Mouse (Mus musculus) testis, adult 2 months (tissue): ENCODE results near the gene Nyap2. TPM values are rescaled to one million over a fixed set of nuclear protein-coding genes. Genes with fewer than 3 reads are reported as not detected.
A peak's percentile ranks its signal among the peaks of the same experiment; 100 is the strongest.

ENCODE experiments used
- H3K27ac ChIP-seq: fragments of 200-500 bp; 2 replicates; pipeline ENCODE4 v1.5.1; 2012; ENCODE audit warnings: low read depth, low read length; ENCODE audit not compliant: control insufficient read depth, insufficient read depth
- H3K27me3 ChIP-seq: fragments of 200-500 bp; 2 replicates; pipeline ENCODE4 v1.6.1; 2012; ENCODE audit warnings: mild to moderate bottlenecking, low read length, moderate library complexity; ENCODE audit not compliant: control insufficient read depth, insufficient read depth
- H3K36me3 ChIP-seq: fragments of 200-500 bp; 2 replicates; pipeline ENCODE4 v1.6.1; 2012; ENCODE audit warnings: mild to moderate bottlenecking, low read length; ENCODE audit not compliant: control insufficient read depth, insufficient read depth
- H3K4me1 ChIP-seq: fragments of 200-500 bp; 2 replicates; pipeline ENCODE4 v1.6.1; 2012; ENCODE audit warnings: low read length; ENCODE audit not compliant: control insufficient read depth, insufficient read depth
- H3K4me3 ChIP-seq: fragments of 200-500 bp; 2 replicates; pipeline ENCODE4 v1.5.1; 2012; ENCODE audit warnings: low read depth, mild to moderate bottlenecking, low read length, moderate library complexity, mixed read lengths; ENCODE audit not compliant: control insufficient read depth
- CTCF ChIP-seq: fragments of 200-500 bp; IDR thresholded peaks from 2 replicates; pipeline ENCODE4 v1.5.1; 2012; ENCODE audit warnings: low read depth, mild to moderate bottlenecking, inconsistent platforms, low read length, moderate library complexity; ENCODE audit not compliant: control insufficient read depth, insufficient read depth, insufficient replicate concordance
- POLR2A ChIP-seq: fragments of 200-500 bp; IDR thresholded peaks from 2 replicates; pipeline ENCODE4 v1.6.1; 2012; ENCODE audit warnings: low read depth, mild to moderate bottlenecking, inconsistent platforms, low read length, moderate library complexity; ENCODE audit not compliant: control insufficient read depth
- polyA plus RNA-seq: library from polyadenylated mRNA; depleted of rRNA; stranded (reverse); fragments of >200 nt; gene quantifications from 2 replicates; pipeline ENCODE4 v1.2.3, GENCODE M21; 2012

The Nyap2 gene
- polyA plus RNA-seq, 1 experiment = 0.04 TPM

- TF ChIP-seq POLR2A = no peak
- TF ChIP-seq CTCF = no peak
- Histone ChIP-seq H3K27me3 (no peaks in the 10 kb centered on the region), H3K4me1 (no peaks in the 10 kb centered on the region), H3K4me3 (no peak overlapping the region), H3K36me3 (no peaks in the 10 kb centered on the region), H3K27ac (no peak overlapping the region)
Observed at GRCm38 (mm10) chr1:81307407-81307806, 230.7 kb downstream of the Nyap2 start.

GRCm38 (mm10) chr1:81307934-81308333, 231.2 kb downstream of the Nyap2 start:
- Histone ChIP-seq H3K36me3 (no peaks in the 10 kb centered on the region), H3K27ac (no peak overlapping the region), H3K4me3 (no peak overlapping the region), H3K4me1 (no peaks in the 10 kb centered on the region), H3K27me3 (no peaks in the 10 kb centered on the region)
- TF ChIP-seq POLR2A (no peak), CTCF (no peak)

- H3K27ac ChIP-seq = no peak overlapping the region
- TF ChIP-seq CTCF = peak; percentile 19; the same call in 1 of the 2 replicates
- no peak for TF ChIP-seq POLR2A
Observed at GRCm38 (mm10) chr1:81310087-81310626, 233.4 kb downstream of the Nyap2 start.

GRCm38 (mm10) chr1:81316403-81316994, 239.7 kb downstream of the Nyap2 start:
- no peaks in the 10 kb centered on the region for H3K4me1 ChIP-seq
- H3K27ac ChIP-seq = no peak overlapping the region
- no peaks in the 10 kb centered on the region for H3K36me3 ChIP-seq
- TF ChIP-seq CTCF (no peak), POLR2A (no peak)
- no peaks in the 10 kb centered on the region for H3K27me3 ChIP-seq
- no peak overlapping the region for H3K4me3 ChIP-seq

More at GRCm38 (mm10) chr1:81310087-81310626, 233.4 kb downstream of the Nyap2 start:
- H3K27me3 ChIP-seq = no peaks in the 10 kb centered on the region
- H3K36me3 ChIP-seq = no peaks in the 10 kb centered on the region
- H3K4me1 ChIP-seq = no peaks in the 10 kb centered on the region
- H3K4me3 ChIP-seq = no peak overlapping the region

GRCm38 (mm10) chr1:81316995-81317413, 240.3 kb downstream of the Nyap2 start:
- Histone ChIP-seq H3K4me1 (no peaks in the 10 kb centered on the region), H3K27me3 (no peaks in the 10 kb centered on the region), H3K4me3 (no peak overlapping the region), H3K36me3 (no peaks in the 10 kb centered on the region), H3K27ac (no peak overlapping the region)
- TF ChIP-seq CTCF (no peak), POLR2A (no peak)

- Histone ChIP-seq H3K27ac (no peak overlapping the region), H3K27me3 (no peaks in the 10 kb centered on the region)
Observed at GRCm38 (mm10) chr1:81387722-81388121, 311.0 kb downstream of the Nyap2 start.

More at GRCm38 (mm10) chr1:81387722-81388121, 311.0 kb downstream of the Nyap2 start:
- H3K4me1 ChIP-seq = no peaks in the 10 kb centered on the region
- no peaks in the 10 kb centered on the region for H3K36me3 ChIP-seq
- TF ChIP-seq CTCF (no peak), POLR2A (no peak)
- no peak overlapping the region for H3K4me3 ChIP-seq
